Mouse (Mus musculus): ENCODE results near the gene Banf1. TPM values are rescaled to one million over a fixed set of nuclear protein-coding genes. Genes with fewer than 3 reads are reported as not detected.
"Not testable (repeated sequence)": the region's sequence is repeated elsewhere in the genome, so short reads cannot be mapped to it uniquely, and the experiment has no call there.

Gene Banf1
- 337 and 338 TPM in 2 replicates for polyA plus RNA-seq (2015; fragmentation: Nextera tagmentation; extraction: Ambion mirVana)

- peaks cover 38% of the 10 kb centered on the region for H3K4me1 ChIP-seq (replicated peaks)
- WGBS (ENCODE audit: insufficient replicate concordance) = under 1% methylated on average over 33 of the region's 33 CpGs
- H3K27ac ChIP-seq = peak within 1 kb of the TSS; percentile 91
- no peak for DNase-seq
- no peaks in the 10 kb centered on the region for H3K9me3 ChIP-seq (replicated peaks)
- peaks cover 63% of the 10 kb centered on the region for H3K36me3 ChIP-seq
- H3K4me2 ChIP-seq = peak within 1 kb of the TSS; percentile 90
- H3K9ac ChIP-seq = peak within 1 kb of the TSS; percentile 95
- peak; percentile 18; the same call in 1 of the 2 replicates for ATAC-seq (ENCODE audit: low read depth)
- H3K4me3 ChIP-seq (replicated peaks) = peak within 1 kb of the TSS; percentile 98
- H3K27me3 ChIP-seq = no peaks in the 10 kb centered on the region
These were observed at the start of gene Banf1 for GRCm38 (mm10) chr19:5367053-5367359. Gene Banf1 (minus strand): TSS chr19:5367168.

GRCm38 (mm10) chr19:5414534-5414957 is 47.6 kb upstream of the Banf1 start:
- Histone ChIP-seq H3K27ac (no peak overlapping the region), H3K9me3 (replicated peaks) (no peaks in the 10 kb centered on the region), H3K9ac (no peak overlapping the region), H3K4me1 (replicated peaks) (peaks cover 9% of the 10 kb centered on the region), H3K4me2 (no peak overlapping the region), H3K36me3 (0 out of 2 replicates have a peak, but pooled peaks cover 5% of the 10 kb centered on the region), H3K27me3 (no peaks in the 10 kb centered on the region), H3K4me3 (replicated peaks) (no peak overlapping the region)
- ATAC-seq (ENCODE audit: low read depth) (no peak), DNase-seq (no peak)
- 59% methylated on average over 2 of the region's 2 CpGs for WGBS (ENCODE audit: insufficient replicate concordance)

DNA sequence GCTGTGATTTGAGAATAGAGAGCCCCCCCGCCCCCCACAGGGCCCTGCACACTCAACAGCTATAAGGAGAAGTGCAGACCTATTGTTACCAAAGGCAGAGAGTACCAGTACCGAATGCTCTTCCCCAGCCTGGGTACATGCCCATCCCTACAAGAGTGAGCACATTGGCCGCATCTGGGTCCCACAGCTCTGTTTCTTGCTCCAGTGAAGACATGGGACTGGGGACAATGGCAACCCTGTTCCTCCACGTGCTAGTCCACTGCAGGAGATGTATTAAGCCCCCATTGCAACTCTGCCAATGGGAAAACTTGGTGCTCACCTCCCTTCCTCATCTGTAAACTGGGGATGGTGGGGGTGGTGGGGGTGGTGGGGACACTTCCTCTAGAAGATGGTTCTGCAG is 46.9 kb upstream of the Banf1 start:
- H3K4me2 ChIP-seq = no peak overlapping the region
- H3K27ac ChIP-seq = no peak overlapping the region

GRCm38 (mm10) chr19:5411961-5412360 is 45.0 kb upstream of the Banf1 start:
- ATAC-seq (ENCODE audit: low read depth) (no peak), DNase-seq (no peak)
- Histone ChIP-seq H3K36me3 (0 out of 2 replicates have a peak, but pooled peaks cover 6% of the 10 kb centered on the region), H3K4me2 (no peak overlapping the region), H3K4me1 (replicated peaks) (peaks cover 29% of the 10 kb centered on the region), H3K9ac (no peak overlapping the region), H3K4me3 (replicated peaks) (no peak overlapping the region), H3K27me3 (no peaks in the 10 kb centered on the region), H3K9me3 (replicated peaks) (no peaks in the 10 kb centered on the region), H3K27ac (no peak overlapping the region)
- 71% methylated on average over 5 of the region's 5 CpGs for WGBS (ENCODE audit: insufficient replicate concordance)

More for the DNA sequence above, 46.9 kb upstream of the Banf1 start:
- 0 out of 2 replicates have a peak, but pooled peaks cover 8% of the 10 kb centered on the region for H3K36me3 ChIP-seq
- H3K9me3 ChIP-seq (replicated peaks) = no peaks in the 10 kb centered on the region
- DNase-seq = no peak
- H3K4me1 ChIP-seq (replicated peaks) = peaks cover 12% of the 10 kb centered on the region
- no peak for ATAC-seq (ENCODE audit: low read depth)
- H3K27me3 ChIP-seq = no peaks in the 10 kb centered on the region
- H3K9ac ChIP-seq = no peak overlapping the region
- H3K4me3 ChIP-seq (replicated peaks) = no peak overlapping the region
- 60% methylated on average over 4 of the region's 4 CpGs for WGBS (ENCODE audit: insufficient replicate concordance)

DNA sequence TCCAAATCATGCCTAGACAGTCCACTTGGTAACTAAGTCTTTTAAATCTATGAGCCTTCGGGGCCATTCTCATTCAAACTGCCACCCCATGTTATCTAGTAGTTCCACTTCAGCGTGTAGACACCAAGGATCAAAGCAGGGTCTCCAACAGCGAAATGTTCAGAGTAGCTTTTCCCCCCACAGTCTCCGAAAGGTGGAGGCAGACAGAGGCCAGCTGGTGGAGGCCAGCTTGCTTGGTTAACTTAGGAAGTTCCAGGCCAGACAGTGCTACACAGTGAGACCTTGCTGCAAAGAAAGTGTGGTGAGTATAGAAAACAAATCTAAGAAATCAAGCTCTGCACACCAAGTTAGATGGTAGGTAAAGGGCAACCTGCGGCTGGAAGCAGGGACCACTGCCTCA is 43.7 kb upstream of the Banf1 start:
- no peaks in the 10 kb centered on the region for H3K27me3 ChIP-seq
- H3K4me3 ChIP-seq (replicated peaks) = no peak overlapping the region
- H3K36me3 ChIP-seq = 0 out of 2 replicates have a peak, but pooled peaks cover 6% of the 10 kb centered on the region
- no peak overlapping the region for H3K9ac ChIP-seq
- no peaks in the 10 kb centered on the region for H3K9me3 ChIP-seq (replicated peaks)
- WGBS (ENCODE audit: insufficient replicate concordance) = 82% methylated on average over 5 of the region's 5 CpGs
- no peak overlapping the region for H3K27ac ChIP-seq
- no peak overlapping the region for H3K4me2 ChIP-seq
- no peak for ATAC-seq (ENCODE audit: low read depth)
- H3K4me1 ChIP-seq (replicated peaks) = peaks cover 33% of the 10 kb centered on the region
- DNase-seq = no peak

GRCm38 (mm10) chr19:5409068-5409467 is 42.1 kb upstream of the Banf1 start:
- ATAC-seq (ENCODE audit: low read depth) (no peak), DNase-seq (no peak)
- H3K36me3 ChIP-seq = 0 out of 2 replicates have a peak, but pooled peaks cover 6% of the 10 kb centered on the region
- H3K9ac ChIP-seq = no peak overlapping the region
- H3K27ac ChIP-seq = peak overlapping the region; percentile 98; the same call in 1 of the 2 replicates
- 71% methylated on average over 5 of the region's 5 CpGs for WGBS (ENCODE audit: insufficient replicate concordance)
- no peaks in the 10 kb centered on the region for H3K9me3 ChIP-seq (replicated peaks)
- H3K4me3 ChIP-seq (replicated peaks) = 0 out of 2 replicates have a peak overlapping the region, but pooled peaks have one; percentile 10
- H3K4me2 ChIP-seq = no peak overlapping the region
- H3K4me1 ChIP-seq (replicated peaks) = peaks cover 31% of the 10 kb centered on the region
- H3K27me3 ChIP-seq = no peaks in the 10 kb centered on the region

DNA sequence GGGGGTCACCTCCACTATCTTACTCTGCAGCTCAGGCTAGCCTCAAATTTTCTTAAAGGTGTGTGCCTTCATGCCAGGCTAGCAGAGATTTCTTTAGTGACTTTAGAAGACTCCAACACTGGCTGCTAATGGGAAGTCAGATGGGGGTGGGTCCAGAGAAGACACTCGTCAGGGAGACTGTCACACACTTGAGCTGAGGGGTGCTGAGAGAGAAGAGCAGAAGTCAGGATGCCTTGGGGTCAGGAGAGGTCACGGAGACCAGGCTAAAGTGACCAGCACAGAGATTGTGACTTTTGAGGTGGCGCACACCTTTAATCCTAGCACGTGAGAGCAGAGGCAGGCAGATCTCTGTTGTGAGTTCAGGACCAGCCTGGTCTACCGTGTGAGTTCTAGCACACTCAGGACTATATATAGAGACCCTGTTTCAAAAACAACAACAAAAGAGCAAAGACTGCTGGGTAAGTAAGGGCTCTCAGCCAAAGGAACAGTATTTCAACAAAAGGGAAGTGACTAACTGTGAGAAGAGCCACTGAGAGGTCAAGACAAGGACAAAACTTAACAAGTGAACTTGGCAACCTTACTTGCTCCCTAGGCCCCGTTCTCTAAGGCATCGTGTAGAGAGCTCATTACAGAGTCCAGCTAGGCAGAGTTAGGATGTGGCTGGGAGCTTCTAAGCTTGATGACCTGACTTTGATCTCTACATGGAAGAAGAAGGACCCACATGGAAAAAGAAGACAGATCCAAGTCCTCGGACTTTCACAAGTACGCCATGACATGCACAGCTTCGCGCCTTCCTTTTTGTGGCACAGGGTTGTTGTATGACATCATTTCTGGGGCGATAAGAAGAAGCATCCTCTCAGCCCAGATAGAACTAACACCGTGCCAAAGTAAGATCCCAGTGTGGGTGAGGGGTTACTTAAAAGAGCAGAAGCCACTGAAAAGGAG is 41.4 kb upstream of the Banf1 start:
- peaks cover 31% of the 10 kb centered on the region for H3K4me1 ChIP-seq (replicated peaks)
- H3K27me3 ChIP-seq = no peaks in the 10 kb centered on the region
- H3K36me3 ChIP-seq = 0 out of 2 replicates have a peak, but pooled peaks cover 6% of the 10 kb centered on the region
- ATAC-seq (ENCODE audit: low read depth) (no peak), DNase-seq (no peak)
- H3K4me3 ChIP-seq (replicated peaks) = peak overlapping the region; percentile 75
- peak overlapping the region; percentile 98 for H3K27ac ChIP-seq
- peak overlapping the region; percentile 76 for H3K4me2 ChIP-seq
- H3K9ac ChIP-seq = peak overlapping the region; percentile 91
- 78% methylated on average over 13 of the region's 13 CpGs for WGBS (ENCODE audit: insufficient replicate concordance)
- no peaks in the 10 kb centered on the region for H3K9me3 ChIP-seq (replicated peaks)

DNA sequence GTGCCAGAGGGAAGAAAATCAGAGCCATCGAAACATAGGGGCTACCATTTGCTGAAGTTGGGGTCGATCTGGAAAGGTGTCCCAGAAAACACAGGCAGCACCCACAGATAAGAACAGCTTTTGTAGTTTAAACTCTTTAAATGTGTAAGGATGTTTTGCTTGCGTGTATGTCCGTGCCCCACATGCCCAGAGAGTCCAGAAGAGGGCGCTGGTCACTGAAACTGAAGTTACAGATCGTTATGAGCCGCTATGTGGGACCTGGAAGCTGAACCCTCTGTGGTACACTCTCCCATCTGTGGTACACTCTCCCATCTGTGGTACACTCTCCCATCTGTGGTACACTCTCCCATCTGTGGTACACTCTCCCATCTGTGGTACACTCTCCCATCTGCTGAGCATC is 40.2 kb upstream of the Banf1 start:
- peak overlapping the region; percentile 98 for H3K27ac ChIP-seq
- WGBS (ENCODE audit: insufficient replicate concordance) = 13% methylated on average over 7 of the region's 7 CpGs
- no peaks in the 10 kb centered on the region for H3K27me3 ChIP-seq

GRCm38 (mm10) chr19:5406531-5407126 is 39.7 kb upstream of the Banf1 start:
- DNase-seq (peak; percentile 54), ATAC-seq (ENCODE audit: low read depth) (peak; percentile 82)
- not testable (repeated sequence) for H3K27me3 ChIP-seq; H3K36me3 ChIP-seq; H3K9me3 ChIP-seq (replicated peaks)
- Histone ChIP-seq H3K9ac (peak overlapping the region; percentile 91), H3K4me2 (peak overlapping the region; percentile 76), H3K4me1 (replicated peaks) (peaks cover 31% of the 10 kb centered on the region), H3K27ac (peak overlapping the region; percentile 98), H3K4me3 (replicated peaks) (peak overlapping the region; percentile 75)
- 13% methylated on average over 23 of the region's 25 CpGs for WGBS (ENCODE audit: insufficient replicate concordance)

More for the DNA sequence above, 40.2 kb upstream of the Banf1 start:
- DNase-seq (peak; percentile 54), ATAC-seq (ENCODE audit: low read depth) (peak; percentile 68)
- Histone ChIP-seq H3K4me3 (replicated peaks) (peak overlapping the region; percentile 75), H3K36me3 (0 out of 2 replicates have a peak, but pooled peaks cover 6% of the 10 kb centered on the region), H3K9ac (peak overlapping the region; percentile 91), H3K4me2 (peak overlapping the region; percentile 76), H3K9me3 (replicated peaks) (no peaks in the 10 kb centered on the region), H3K4me1 (replicated peaks) (peaks cover 31% of the 10 kb centered on the region)

DNA sequence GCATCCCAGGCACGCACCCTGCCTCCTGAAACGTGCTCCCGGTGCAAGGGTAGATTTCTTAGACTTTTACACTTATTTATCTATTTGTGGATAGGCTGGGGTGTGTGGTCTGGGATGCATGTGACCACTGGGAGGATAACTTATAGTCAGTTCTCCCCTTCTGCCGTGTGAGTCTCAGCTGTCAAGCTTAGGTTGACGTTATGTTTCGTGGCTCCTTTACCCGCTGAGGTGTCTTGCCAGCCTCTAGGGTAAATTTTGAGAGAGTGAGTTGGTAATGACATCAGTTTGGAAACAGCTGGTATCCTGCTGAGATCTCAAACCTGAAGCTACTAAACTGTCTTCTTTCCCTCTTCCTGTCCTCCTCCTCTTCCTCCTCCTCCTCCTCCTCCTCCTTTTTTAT is 39.0 kb upstream of the Banf1 start:
- DNase-seq (no peak), ATAC-seq (ENCODE audit: low read depth) (no peak)
- 28% methylated on average over 7 of the region's 7 CpGs for WGBS (ENCODE audit: insufficient replicate concordance)
- Histone ChIP-seq H3K4me3 (replicated peaks) (peak overlapping the region; percentile 61), H3K9ac (peak overlapping the region; percentile 75), H3K27ac (peak overlapping the region; percentile 87), H3K9me3 (replicated peaks) (no peaks in the 10 kb centered on the region), H3K36me3 (0 out of 2 replicates have a peak, but pooled peaks cover 6% of the 10 kb centered on the region), H3K27me3 (no peaks in the 10 kb centered on the region), H3K4me1 (replicated peaks) (peaks cover 31% of the 10 kb centered on the region), H3K4me2 (peak overlapping the region; percentile 74)

GRCm38 (mm10) chr19:5402293-5402692 is 35.3 kb upstream of the Banf1 start, which contains the start of gene Tsga10ip:
Gene Tsga10ip (minus strand): TSS chr19:5402526.
- ATAC-seq (ENCODE audit: low read depth) = no peak
- H3K36me3 ChIP-seq = no peaks in the 10 kb centered on the region
- H3K27me3 ChIP-seq = no peaks in the 10 kb centered on the region
- 77% methylated on average over 8 of the region's 8 CpGs for WGBS (ENCODE audit: insufficient replicate concordance)
- no peak within 1 kb of the TSS for H3K9ac ChIP-seq
- no peaks in the 10 kb centered on the region for H3K9me3 ChIP-seq (replicated peaks)
- peaks cover 9% of the 10 kb centered on the region for H3K4me1 ChIP-seq (replicated peaks)
- no peak within 1 kb of the TSS for H3K27ac ChIP-seq
- no peak within 1 kb of the TSS for H3K4me2 ChIP-seq
- no peak for DNase-seq
- H3K4me3 ChIP-seq (replicated peaks) = no peak within 1 kb of the TSS
